Mouse (Mus musculus): ENCODE measurements around the gene Fut2. TPM values are rescaled to one million over a fixed set of nuclear protein-coding genes. Genes with fewer than 3 reads are reported as not detected.

The Fut2 gene
- polyA plus RNA-seq, 1 experiment from 2014 or later, result 0.20 TPM

DNA sequence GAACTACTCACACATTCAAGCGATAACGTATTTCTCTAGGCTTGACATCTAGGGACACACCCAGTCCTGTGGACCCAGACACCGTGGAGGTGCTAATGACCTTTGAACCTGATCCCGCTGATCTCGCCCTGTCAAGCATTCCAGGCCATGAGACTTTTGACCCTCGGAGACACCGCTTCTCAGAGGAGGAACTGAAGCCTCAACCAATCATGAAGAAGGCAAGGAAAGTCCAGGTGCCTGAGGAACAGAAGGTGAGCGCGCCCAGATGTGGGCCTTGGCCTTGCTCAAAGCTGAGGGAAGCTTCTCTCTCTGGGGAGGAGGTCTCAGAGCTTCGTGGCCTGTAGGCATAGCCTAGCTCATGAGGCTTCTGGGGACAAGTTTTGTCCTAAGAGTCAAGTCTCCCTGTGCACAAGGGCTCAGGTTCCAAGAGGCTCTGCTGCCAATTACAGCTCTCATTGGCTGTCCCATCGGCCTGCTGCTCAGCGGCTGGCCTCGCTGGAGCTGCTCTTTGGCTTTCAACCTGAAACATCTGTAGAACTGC lies 42.1 kb upstream of the Fut2 start:
- Histone ChIP-seq H3K4me1 (peaks cover 60% of the 10 kb centered on the region), H3K36me3 (peaks cover 33% of the 10 kb centered on the region), H3K9me3 (no peaks in the 10 kb centered on the region), H3K27me3 (replicated peaks) (no peaks in the 10 kb centered on the region), H3K4me3 (no peak overlapping the region), H3K27ac (no peak overlapping the region), H3K9ac (no peak overlapping the region), H3K4me2 (replicated peaks) (peak overlapping the region; percentile 91)
- 57% methylated on average over 13 of the region's 13 CpGs for WGBS
- no peak for ATAC-seq (ENCODE audit: low FRiP score, low read depth)

DNA sequence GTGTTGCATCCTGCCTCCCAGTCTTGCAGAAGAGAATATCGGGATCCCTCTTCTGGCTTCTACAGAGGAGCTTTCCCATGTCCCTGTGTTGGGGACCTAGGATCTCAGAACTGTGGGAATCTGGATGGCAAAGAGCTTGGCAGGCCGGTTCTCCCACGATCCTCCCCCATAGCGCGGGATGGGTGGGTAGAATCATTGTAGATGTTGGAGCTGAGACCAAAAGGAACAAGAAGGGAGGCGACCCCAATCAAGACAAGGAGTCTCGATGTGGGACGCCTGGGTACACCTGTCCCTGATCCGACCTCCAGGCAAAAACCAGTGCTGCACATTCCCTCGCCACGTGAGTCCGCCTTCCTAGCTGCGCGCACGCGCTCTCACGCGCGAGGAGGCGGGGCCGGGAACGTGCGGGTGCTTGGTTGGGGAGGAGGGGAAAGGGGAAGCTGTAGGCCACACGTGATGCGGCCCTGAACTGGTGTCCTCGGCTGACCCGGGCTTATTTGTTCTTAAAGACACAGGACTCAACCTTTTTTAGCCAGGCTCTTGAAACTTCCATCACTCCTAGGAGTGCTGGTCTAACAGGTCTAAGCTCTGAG lies 41.3 kb upstream of the Fut2 start:
- no peak for ATAC-seq (ENCODE audit: low FRiP score, low read depth)
- no peaks in the 10 kb centered on the region for H3K27me3 ChIP-seq (replicated peaks)
- H3K9me3 ChIP-seq, result no peaks in the 10 kb centered on the region
- no peak overlapping the region for H3K27ac ChIP-seq
- under 1% methylated on average over 27 of the region's 27 CpGs for WGBS
- H3K4me1 ChIP-seq, result peaks cover 66% of the 10 kb centered on the region
- peak overlapping the region; percentile 48 for H3K4me3 ChIP-seq
- H3K36me3 ChIP-seq, result peaks cover 25% of the 10 kb centered on the region
- peak overlapping the region; percentile 26; the same call in 1 of the 2 replicates for H3K9ac ChIP-seq
- peak overlapping the region; percentile 91 for H3K4me2 ChIP-seq (replicated peaks)

GRCm38 (mm10) chr7:45706721-45707241 lies 40.6 kb upstream of the Fut2 start:
- H3K27me3 ChIP-seq (replicated peaks), result no peaks in the 10 kb centered on the region
- peaks cover 18% of the 10 kb centered on the region for H3K36me3 ChIP-seq
- peak overlapping the region; percentile 91 for H3K4me2 ChIP-seq (replicated peaks)
- 0 out of 2 replicates have a peak overlapping the region, but pooled peaks have one; percentile 13 for H3K27ac ChIP-seq
- H3K4me3 ChIP-seq, result peak overlapping the region; percentile 48
- H3K9ac ChIP-seq, result peak overlapping the region; percentile 63
- H3K9me3 ChIP-seq, result no peaks in the 10 kb centered on the region
- ATAC-seq (ENCODE audit: low FRiP score, low read depth), result no peak
- H3K4me1 ChIP-seq, result peaks cover 66% of the 10 kb centered on the region
- WGBS, result under 1% methylated on average over 39 of the region's 45 CpGs

DNA sequence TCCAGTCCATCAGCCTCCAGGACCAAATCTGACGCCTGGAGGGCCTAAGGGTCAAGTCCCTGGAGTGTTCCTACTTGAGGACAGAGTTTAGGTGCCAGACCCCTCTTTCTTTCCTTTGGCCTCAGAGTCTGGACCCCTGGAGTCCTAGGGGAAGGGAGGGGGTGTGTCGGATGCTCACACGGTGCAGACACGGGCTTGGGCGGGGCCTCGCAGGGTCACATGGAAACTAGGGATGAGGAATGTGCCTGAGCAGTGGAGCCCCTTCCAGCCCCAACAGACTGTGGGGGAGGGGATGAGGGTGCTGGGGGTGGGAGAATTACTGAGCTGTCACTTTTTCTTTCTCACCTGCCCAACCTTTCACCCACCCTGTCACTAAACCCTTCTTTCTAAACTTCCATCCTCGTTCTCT lies 39.7 kb upstream of the Fut2 start:
- Histone ChIP-seq H3K27ac (no peak overlapping the region), H3K4me1 (peaks cover 72% of the 10 kb centered on the region), H3K4me2 (replicated peaks) (peak overlapping the region; percentile 91), H3K36me3 (peaks cover 9% of the 10 kb centered on the region), H3K9ac (peak overlapping the region; percentile 56; the same call in 1 of the 2 replicates), H3K9me3 (no peaks in the 10 kb centered on the region), H3K4me3 (peak overlapping the region; percentile 48), H3K27me3 (replicated peaks) (no peaks in the 10 kb centered on the region)
- no peak for ATAC-seq (ENCODE audit: low FRiP score, low read depth)
- 3% methylated on average over 7 of the region's 7 CpGs for WGBS

GRCm38 (mm10) chr7:45705443-45705864 lies 39.3 kb upstream of the Fut2 start:
- H3K4me2 ChIP-seq (replicated peaks), result peak overlapping the region; percentile 91
- no peaks in the 10 kb centered on the region for H3K9me3 ChIP-seq
- H3K27me3 ChIP-seq (replicated peaks), result peaks cover 3% of the 10 kb centered on the region; the same call in 1 of the 2 replicates
- H3K27ac ChIP-seq, result peak overlapping the region; percentile 42
- H3K4me1 ChIP-seq, result peaks cover 75% of the 10 kb centered on the region
- peak overlapping the region; percentile 56; the same call in 1 of the 2 replicates for H3K9ac ChIP-seq
- ATAC-seq (ENCODE audit: low FRiP score, low read depth), result 0 out of 2 replicates have a peak, but pooled peaks have one; percentile 0
- WGBS, result 0% methylated on average over 21 of the region's 21 CpGs
- H3K4me3 ChIP-seq, result peak overlapping the region; percentile 48
- peaks cover 5% of the 10 kb centered on the region for H3K36me3 ChIP-seq

DNA sequence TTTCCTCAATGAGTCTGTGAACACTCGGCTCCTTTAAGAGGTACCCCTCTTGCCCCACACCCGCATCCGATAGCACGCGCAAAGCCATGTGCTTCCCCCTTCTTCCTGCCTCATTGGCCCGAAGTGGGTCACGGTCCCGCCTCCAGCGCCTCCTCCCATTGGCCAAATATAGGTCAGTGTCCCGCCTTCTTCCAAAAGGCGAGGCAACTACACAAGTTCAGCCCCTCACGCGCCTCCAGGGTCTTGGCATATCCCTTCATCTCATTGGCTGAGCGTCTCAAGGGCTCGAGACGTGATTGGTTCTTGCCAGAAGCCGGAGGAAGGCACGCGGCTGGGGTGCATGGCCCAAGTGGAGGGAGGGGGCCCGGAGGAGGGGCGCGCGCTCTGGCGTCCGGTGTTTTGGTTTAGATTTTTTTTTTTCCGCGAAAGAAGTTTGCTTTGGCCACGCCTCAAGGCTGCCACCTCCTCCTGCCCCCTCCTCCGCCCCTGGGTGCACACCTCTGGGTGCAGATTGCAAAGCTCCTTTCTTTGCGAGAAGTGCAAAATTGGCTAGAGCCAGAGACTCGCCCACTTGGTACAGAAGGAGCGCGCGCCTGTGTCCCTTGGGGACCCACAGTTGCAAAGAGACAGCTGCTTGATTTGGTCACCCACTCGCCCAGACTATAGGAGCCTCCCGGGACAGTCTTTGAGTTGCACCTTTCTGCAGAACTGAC lies 38.7 kb upstream of the Fut2 start, which contains the start of gene Dbp:
Gene Dbp (plus strand): TSS at position 359 of the 713 bp plus-strand sequence.
- under 1% methylated on average over 36 of the region's 36 CpGs for WGBS

DNA sequence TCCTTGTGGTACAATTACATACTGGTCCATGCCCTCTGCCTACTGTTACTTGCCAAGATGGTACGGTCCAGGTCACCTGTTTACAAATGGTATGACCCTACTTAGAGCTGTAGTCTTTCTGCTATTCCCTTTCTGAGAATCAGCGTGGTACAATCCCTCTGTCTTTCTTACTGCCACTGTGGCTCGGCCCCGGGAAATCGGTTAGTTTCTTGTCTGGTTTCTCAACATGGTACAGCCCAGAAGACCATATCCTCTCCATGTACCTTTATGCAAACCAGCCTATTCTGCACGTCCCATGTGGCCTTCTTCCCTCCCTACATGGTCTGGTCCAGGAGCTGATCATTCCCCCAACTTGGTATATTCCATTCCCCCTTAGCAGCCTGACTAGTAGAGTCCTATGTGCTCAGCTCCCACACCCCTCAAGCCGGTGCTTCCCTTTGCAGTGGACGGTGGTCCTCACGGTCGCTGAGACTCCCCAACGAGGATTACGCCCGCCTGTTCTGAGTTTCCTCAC lies 37.9 kb upstream of the Fut2 start:
- Histone ChIP-seq H3K9me3 (no peaks in the 10 kb centered on the region), H3K36me3 (no peaks in the 10 kb centered on the region), H3K4me2 (replicated peaks) (peak overlapping the region; percentile 91), H3K4me3 (peak overlapping the region; percentile 32), H3K9ac (peak overlapping the region; percentile 35), H3K27ac (peak overlapping the region; percentile 28), H3K4me1 (peaks cover 78% of the 10 kb centered on the region), H3K27me3 (replicated peaks) (peaks cover 16% of the 10 kb centered on the region)
- peak; percentile 52 for ATAC-seq (ENCODE audit: low FRiP score, low read depth)
- under 1% methylated on average over 13 of the region's 13 CpGs for WGBS

More for the DNA sequence above, 38.7 kb upstream of the Fut2 start, which contains the start of gene Dbp:
- H3K4me1 ChIP-seq, result peaks cover 79% of the 10 kb centered on the region
- peak within 1 kb of the TSS; percentile 91 for H3K4me2 ChIP-seq (replicated peaks)
- H3K9ac ChIP-seq, result peak within 1 kb of the TSS; percentile 56
- no peaks in the 10 kb centered on the region for H3K9me3 ChIP-seq
- peak; percentile 75 for ATAC-seq (ENCODE audit: low FRiP score, low read depth)
- peak within 1 kb of the TSS; percentile 42 for H3K27ac ChIP-seq
- H3K27me3 ChIP-seq (replicated peaks), result peaks cover 8% of the 10 kb centered on the region
- 0 out of 2 replicates have a peak, but pooled peaks cover under 1% of the 10 kb centered on the region for H3K36me3 ChIP-seq
- H3K4me3 ChIP-seq, result peak within 1 kb of the TSS; percentile 48

- ATAC-seq (ENCODE audit: low FRiP score, low read depth), result 0 out of 2 replicates have a peak, but pooled peaks have one; percentile 0
Observed at GRCm38 (mm10) chr7:45703521-45704033, 37.4 kb upstream of the Fut2 start.

DNA sequence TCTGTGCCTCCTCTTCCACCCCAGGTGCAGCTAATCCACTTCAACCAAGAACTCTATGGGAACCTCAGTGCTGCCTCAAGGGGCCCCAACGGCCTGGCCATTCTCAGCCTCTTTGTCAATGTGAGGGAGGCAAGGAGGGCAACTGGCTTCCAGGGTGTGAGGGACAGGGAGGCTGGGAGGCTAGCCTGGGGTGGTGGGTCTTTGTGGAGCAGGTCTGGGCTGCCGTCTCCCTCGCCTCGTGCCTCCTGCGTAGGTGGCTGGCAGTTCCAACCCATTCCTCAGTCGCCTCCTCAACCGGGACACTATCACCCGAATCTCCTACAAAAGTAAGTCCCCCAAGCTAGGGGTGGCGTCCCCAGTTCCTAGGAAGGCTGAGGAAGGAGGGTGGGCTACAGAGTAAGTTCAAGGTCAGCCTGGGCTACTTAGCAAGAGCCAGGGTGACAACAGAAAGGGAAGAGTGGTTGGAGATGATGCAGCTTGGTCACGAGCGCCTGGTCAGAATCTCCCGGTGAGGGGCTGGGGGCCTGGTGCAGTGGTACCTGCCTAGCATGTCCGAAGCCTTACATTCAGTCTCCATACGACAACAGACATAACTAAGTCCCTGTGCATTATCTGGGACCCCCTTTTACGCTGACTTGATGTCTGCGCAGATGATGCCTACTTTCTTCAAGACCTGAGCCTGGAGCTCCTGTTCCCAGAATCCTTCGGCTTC lies 36.8 kb upstream of the Fut2 start:
- H3K9ac ChIP-seq, result peak overlapping the region; percentile 35; the same call in 1 of the 2 replicates
- H3K36me3 ChIP-seq, result no peaks in the 10 kb centered on the region
- WGBS, result 89% methylated on average over 17 of the region's 17 CpGs
- 0 out of 2 replicates have a peak overlapping the region, but pooled peaks have one; percentile 32 for H3K4me3 ChIP-seq
- no peaks in the 10 kb centered on the region for H3K9me3 ChIP-seq
- no peak for ATAC-seq (ENCODE audit: low FRiP score, low read depth)
- H3K4me1 ChIP-seq, result peaks cover 67% of the 10 kb centered on the region
- peaks cover 26% of the 10 kb centered on the region for H3K27me3 ChIP-seq (replicated peaks)
- peak overlapping the region; percentile 91 for H3K4me2 ChIP-seq (replicated peaks)
- H3K27ac ChIP-seq, result 0 out of 2 replicates have a peak overlapping the region, but pooled peaks have one; percentile 28

More at GRCm38 (mm10) chr7:45703521-45704033, 37.4 kb upstream of the Fut2 start:
- H3K36me3 ChIP-seq, result no peaks in the 10 kb centered on the region
- H3K4me2 ChIP-seq (replicated peaks), result peak overlapping the region; percentile 91
- H3K27ac ChIP-seq, result peak overlapping the region; percentile 28
- H3K9ac ChIP-seq, result peak overlapping the region; percentile 35; the same call in 1 of the 2 replicates
- 43% methylated on average over 12 of the region's 12 CpGs for WGBS
- H3K4me1 ChIP-seq, result peaks cover 73% of the 10 kb centered on the region
- peak overlapping the region; percentile 32 for H3K4me3 ChIP-seq
- H3K27me3 ChIP-seq (replicated peaks), result peaks cover 21% of the 10 kb centered on the region
- H3K9me3 ChIP-seq, result no peaks in the 10 kb centered on the region

- H3K4me2 ChIP-seq (replicated peaks), result peak overlapping the region; percentile 91; the same call in 1 of the 2 replicates
- no peak overlapping the region for H3K27ac ChIP-seq
- no peaks in the 10 kb centered on the region for H3K9me3 ChIP-seq
- peaks cover 26% of the 10 kb centered on the region for H3K27me3 ChIP-seq (replicated peaks)
- WGBS, result 94% methylated on average over 11 of the region's 11 CpGs
- H3K9ac ChIP-seq, result no peak overlapping the region
- peaks cover 60% of the 10 kb centered on the region for H3K4me1 ChIP-seq
- no peak for ATAC-seq (ENCODE audit: low FRiP score, low read depth)
- no peaks in the 10 kb centered on the region for H3K36me3 ChIP-seq
- H3K4me3 ChIP-seq, result no peak overlapping the region
Observed at GRCm38 (mm10) chr7:45702316-45702715, 36.1 kb upstream of the Fut2 start.

DNA sequence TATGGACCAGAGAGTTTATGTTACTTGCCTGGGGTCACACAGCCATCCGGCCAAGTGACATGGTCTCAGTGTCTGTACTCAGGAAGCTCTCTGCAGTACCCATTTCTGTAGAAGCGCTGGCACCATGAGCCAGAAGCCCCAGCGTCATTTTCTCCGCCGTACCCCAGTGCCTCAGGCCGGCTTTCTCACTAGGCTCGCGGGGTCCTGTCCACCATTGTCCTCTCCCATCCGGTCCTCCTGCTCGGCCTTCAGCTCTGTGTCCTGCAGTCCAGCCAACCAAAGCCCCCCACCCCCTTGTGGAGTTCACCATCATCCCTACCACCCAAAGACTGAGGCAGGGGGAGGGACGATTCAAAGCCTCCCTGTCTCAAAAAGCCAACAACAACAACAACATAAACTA lies 35.4 kb upstream of the Fut2 start:
- no peak for ATAC-seq (ENCODE audit: low FRiP score, low read depth)
- H3K4me2 ChIP-seq (replicated peaks), result peak overlapping the region; percentile 80
- H3K9me3 ChIP-seq, result no peaks in the 10 kb centered on the region
- H3K36me3 ChIP-seq, result no peaks in the 10 kb centered on the region
- peaks cover 53% of the 10 kb centered on the region for H3K4me1 ChIP-seq
- H3K27me3 ChIP-seq (replicated peaks), result peaks cover 26% of the 10 kb centered on the region
- no peak overlapping the region for H3K4me3 ChIP-seq
- 84% methylated on average over 11 of the region's 11 CpGs for WGBS
- H3K9ac ChIP-seq, result no peak overlapping the region
- no peak overlapping the region for H3K27ac ChIP-seq
